Mouse (Mus musculus): Measurements from ENCODE around the gene Pcdh15. TPM values are rescaled to one million over a fixed set of nuclear protein-coding genes. Genes with fewer than 3 reads are reported as not detected.

Gene Pcdh15
- polyA plus RNA-seq, 2 experiments, result 1.0 TPM

- Histone ChIP-seq H3K9me3 (ENCODE audit: control insufficient read depth, low read length) (no peaks in the 10 kb centered on the region), H3K4me3 (replicated peaks; ENCODE audit: low read length) (no peak overlapping the region), H3K27me3 (ENCODE audit: control insufficient read depth, insufficient read depth, low read length) (no peaks in the 10 kb centered on the region), H3K4me1 (ENCODE audit: control insufficient read depth, insufficient read depth, low read length) (no peaks in the 10 kb centered on the region), H3K36me3 (ENCODE audit: control insufficient read depth, insufficient read depth, low read length) (no peaks in the 10 kb centered on the region), H3K27ac (replicated peaks; ENCODE audit: low read depth, low read length) (no peak overlapping the region), H3K4me2 (replicated peaks; ENCODE audit: low read depth, low read length, severe bottlenecking) (no peak overlapping the region), H3K9ac (ENCODE audit: low read depth, low read length, severe bottlenecking) (no peak overlapping the region)
- DNase-seq (ENCODE audit: low spot score) (no peak), ATAC-seq (ENCODE audit: low FRiP score, low read depth) (no peak)
- 67% methylated on average over 8 of the region's 8 CpGs for WGBS
- no peak for TF ChIP-seq POLR2A (IDR thresholded peaks at IDR 0.05; ENCODE audit: borderline replicate concordance, extremely low read depth, insufficient read depth, insufficient read length)
Observed at GRCm38 (mm10) chr10:73812311-73812710, 713.2 kb downstream of the Pcdh15 start.

- DNase-seq (ENCODE audit: low spot score), result no peak
- Histone ChIP-seq H3K27ac (replicated peaks; ENCODE audit: low read depth, low read length) (no peak overlapping the region), H3K9ac (ENCODE audit: low read depth, low read length, severe bottlenecking) (no peak overlapping the region), H3K4me1 (ENCODE audit: control insufficient read depth, insufficient read depth, low read length) (no peaks in the 10 kb centered on the region), H3K4me3 (replicated peaks; ENCODE audit: low read length) (no peak overlapping the region), H3K27me3 (ENCODE audit: control insufficient read depth, insufficient read depth, low read length) (no peaks in the 10 kb centered on the region; the same call in 1 of the 2 replicates), H3K9me3 (ENCODE audit: control insufficient read depth, low read length) (no peaks in the 10 kb centered on the region), H3K4me2 (replicated peaks; ENCODE audit: low read depth, low read length, severe bottlenecking) (0 out of 2 replicates have a peak overlapping the region, but pooled peaks have one; percentile 13), H3K36me3 (ENCODE audit: control insufficient read depth, insufficient read depth, low read length) (no peaks in the 10 kb centered on the region)
- WGBS, result 37% methylated on average over 22 of the region's 22 CpGs
- no peak for TF ChIP-seq POLR2A (IDR thresholded peaks at IDR 0.05; ENCODE audit: borderline replicate concordance, extremely low read depth, insufficient read depth, insufficient read length)
- ATAC-seq (ENCODE audit: low FRiP score, low read depth), result no peak
Observed at GRCm38 (mm10) chr10:73821657-73822583, 722.8 kb downstream of the Pcdh15 start.

- Histone ChIP-seq H3K36me3 (ENCODE audit: control insufficient read depth, insufficient read depth, low read length) (no peaks in the 10 kb centered on the region), H3K4me1 (ENCODE audit: control insufficient read depth, insufficient read depth, low read length) (no peaks in the 10 kb centered on the region), H3K4me3 (replicated peaks; ENCODE audit: low read length) (no peak overlapping the region), H3K9me3 (ENCODE audit: control insufficient read depth, low read length) (no peaks in the 10 kb centered on the region), H3K9ac (ENCODE audit: low read depth, low read length, severe bottlenecking) (no peak overlapping the region), H3K4me2 (replicated peaks; ENCODE audit: low read depth, low read length, severe bottlenecking) (no peak overlapping the region), H3K27ac (replicated peaks; ENCODE audit: low read depth, low read length) (no peak overlapping the region), H3K27me3 (ENCODE audit: control insufficient read depth, insufficient read depth, low read length) (no peaks in the 10 kb centered on the region; the same call in 1 of the 2 replicates)
- no peak for DNase-seq (ENCODE audit: low spot score)
- 53% methylated on average over 4 of the region's 4 CpGs for WGBS
- no peak for TF ChIP-seq POLR2A (IDR thresholded peaks at IDR 0.05; ENCODE audit: borderline replicate concordance, extremely low read depth, insufficient read depth, insufficient read length)
- no peak for ATAC-seq (ENCODE audit: low FRiP score, low read depth)
Observed at GRCm38 (mm10) chr10:73823214-73823613, 724.1 kb downstream of the Pcdh15 start.

- no peaks in the 10 kb centered on the region for H3K36me3 ChIP-seq (ENCODE audit: control insufficient read depth, insufficient read depth, low read length)
- ATAC-seq (ENCODE audit: low FRiP score, low read depth) (no peak), DNase-seq (ENCODE audit: low spot score) (no peak)
- no peak overlapping the region for H3K27ac ChIP-seq (replicated peaks; ENCODE audit: low read depth, low read length)
- no peaks in the 10 kb centered on the region; the same call in 1 of the 2 replicates for H3K27me3 ChIP-seq (ENCODE audit: control insufficient read depth, insufficient read depth, low read length)
- H3K9me3 ChIP-seq (ENCODE audit: control insufficient read depth, low read length), result no peaks in the 10 kb centered on the region
- H3K9ac ChIP-seq (ENCODE audit: low read depth, low read length, severe bottlenecking), result no peak overlapping the region
- H3K4me2 ChIP-seq (replicated peaks; ENCODE audit: low read depth, low read length, severe bottlenecking), result no peak overlapping the region
- 78% methylated on average over 8 of the region's 8 CpGs for WGBS
- no peaks in the 10 kb centered on the region for H3K4me1 ChIP-seq (ENCODE audit: control insufficient read depth, insufficient read depth, low read length)
- no peak for TF ChIP-seq POLR2A (IDR thresholded peaks at IDR 0.05; ENCODE audit: borderline replicate concordance, extremely low read depth, insufficient read depth, insufficient read length)
- H3K4me3 ChIP-seq (replicated peaks; ENCODE audit: low read length), result no peak overlapping the region
Observed at GRCm38 (mm10) chr10:73826354-73826753, 727.2 kb downstream of the Pcdh15 start.

DNA sequence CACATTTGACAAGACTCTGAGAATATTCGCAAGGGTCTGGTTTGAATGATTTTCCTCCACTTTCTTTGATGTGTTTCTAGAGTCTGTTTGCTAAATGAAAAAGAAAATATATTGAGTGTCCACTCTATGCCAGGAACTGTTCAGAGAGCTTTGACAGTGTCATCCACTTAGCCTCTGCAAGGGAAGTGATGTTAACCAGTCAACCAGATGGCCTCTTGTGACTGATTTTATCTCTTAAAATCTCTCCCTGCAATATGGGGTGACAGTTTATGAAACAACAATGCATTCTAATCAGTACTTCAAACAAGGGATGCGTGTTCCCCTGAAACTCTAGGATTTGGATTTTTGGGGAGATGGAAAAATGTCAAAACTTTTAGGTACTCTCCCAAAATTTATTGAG, 729.6 kb downstream of the Pcdh15 start:
- H3K36me3 ChIP-seq (ENCODE audit: control insufficient read depth, insufficient read depth, low read length), result no peaks in the 10 kb centered on the region
- no peak for ATAC-seq (ENCODE audit: low FRiP score, low read depth)
- H3K9me3 ChIP-seq (ENCODE audit: control insufficient read depth, low read length), result no peaks in the 10 kb centered on the region
- H3K27ac ChIP-seq (replicated peaks; ENCODE audit: low read depth, low read length), result no peak overlapping the region
- H3K9ac ChIP-seq (ENCODE audit: low read depth, low read length, severe bottlenecking), result no peak overlapping the region
- no peak for TF ChIP-seq POLR2A (IDR thresholded peaks at IDR 0.05; ENCODE audit: borderline replicate concordance, extremely low read depth, insufficient read depth, insufficient read length)
- H3K4me3 ChIP-seq (replicated peaks; ENCODE audit: low read length), result no peak overlapping the region
- no peak overlapping the region for H3K4me2 ChIP-seq (replicated peaks; ENCODE audit: low read depth, low read length, severe bottlenecking)
- H3K4me1 ChIP-seq (ENCODE audit: control insufficient read depth, insufficient read depth, low read length), result no peaks in the 10 kb centered on the region
- no peak for DNase-seq (ENCODE audit: low spot score)
- WGBS, result 69% methylated on average over 2 of the region's 2 CpGs
- H3K27me3 ChIP-seq (ENCODE audit: control insufficient read depth, insufficient read depth, low read length), result no peaks in the 10 kb centered on the region

Data from limb, embryonic 14.5 days (tissue).